Mouse (Mus musculus) spleen, postnatal 14 days (tissue): Measurements from ENCODE around the gene Lrba.

Experiments
- DNase-seq, 2 experiments: peaks; one replicate each; pipeline ENCODE4 v3.0.0; 2021 to 2022; ENCODE audit warnings: low spot score in 2 of 2

Lrba gene

DNA sequence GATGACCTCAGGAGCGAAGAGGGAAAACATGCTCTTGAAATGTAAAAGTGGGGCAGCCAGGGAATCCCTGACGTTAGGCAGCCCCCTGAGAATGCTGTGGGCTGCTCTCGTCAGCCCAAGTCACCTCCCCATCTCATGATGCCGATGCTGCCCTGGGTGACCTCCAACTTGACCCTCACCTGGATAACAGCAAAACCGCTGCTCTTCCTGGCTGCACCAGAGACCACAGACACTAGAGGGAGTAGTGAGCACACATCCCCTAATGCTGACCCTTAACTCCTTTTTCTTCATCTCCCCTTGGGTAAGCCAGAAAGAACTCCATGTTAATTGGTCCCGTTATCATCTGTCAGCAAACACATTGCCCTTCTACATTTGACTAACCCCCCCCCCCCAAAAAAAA, 572.2 kb downstream of the Lrba start:
- no peak for DNase-seq

DNA sequence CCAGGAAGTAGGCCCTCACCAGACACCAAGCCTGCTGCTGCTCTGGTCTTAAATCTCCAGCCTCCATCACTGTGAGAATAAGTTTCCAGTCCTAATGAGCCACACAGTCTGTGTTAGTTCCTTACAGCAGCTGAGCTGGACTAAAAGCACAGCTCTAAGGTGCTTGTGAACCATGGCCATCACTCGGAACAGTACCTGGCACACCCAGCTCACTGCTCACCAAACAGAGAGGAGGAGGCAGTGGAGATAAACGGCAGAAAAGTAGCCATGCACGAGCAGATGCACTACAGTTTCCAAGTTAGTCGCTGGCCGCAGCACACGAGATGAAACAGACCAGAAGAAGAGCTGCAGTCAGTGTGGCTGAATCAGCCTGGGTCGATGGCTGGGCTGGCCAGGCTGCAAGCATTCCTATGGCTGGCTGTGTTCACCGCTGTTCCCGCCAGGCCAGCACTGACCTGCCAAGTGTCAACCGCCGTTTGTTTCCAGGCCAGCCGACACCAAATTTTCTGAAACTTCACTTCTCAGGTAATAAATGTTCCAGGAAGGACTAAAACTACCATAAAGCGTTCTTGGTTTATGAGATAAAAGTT, 573.5 kb downstream of the Lrba start:
- no peak for DNase-seq

DNA sequence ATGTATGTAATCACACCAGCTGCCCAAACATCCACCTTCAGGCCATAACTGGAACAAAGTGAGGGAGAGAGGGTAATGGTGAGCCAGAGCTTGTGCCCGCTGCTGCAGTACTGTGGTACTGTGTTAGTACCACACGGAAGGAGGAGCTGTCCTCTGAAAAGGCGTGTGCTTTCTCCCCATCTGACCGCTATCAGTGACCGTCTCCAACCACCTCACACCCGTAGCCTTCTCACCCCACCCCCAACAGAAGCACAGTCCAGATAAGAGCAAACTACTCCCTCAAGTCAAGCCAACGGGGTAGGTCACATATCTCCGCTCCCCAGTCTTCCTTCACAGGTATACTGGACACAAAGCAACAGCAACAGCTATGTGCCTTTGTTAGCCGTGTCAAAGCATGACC, 574.6 kb downstream of the Lrba start:
- DNase-seq = peak in 1 of 2 experiments; percentile 8

DNA sequence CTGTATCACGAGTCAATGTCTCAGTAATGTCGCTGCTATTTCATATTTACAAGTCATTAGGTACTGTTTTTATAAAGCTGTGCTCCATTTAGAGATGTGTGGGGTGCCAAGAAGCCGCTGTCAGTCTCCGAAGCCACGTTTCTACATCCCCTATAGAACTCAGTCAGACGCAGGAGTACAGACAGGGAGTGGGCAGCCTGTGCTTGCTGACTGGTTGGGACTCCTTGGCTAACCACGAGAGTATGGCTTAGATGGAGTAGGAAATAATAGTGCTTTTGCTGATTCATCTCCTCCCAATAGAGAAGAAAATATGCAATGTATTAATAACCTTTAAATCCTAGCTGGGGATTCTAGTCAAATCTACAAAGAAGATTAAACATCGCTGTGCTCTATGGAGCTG, 576.4 kb downstream of the Lrba start:
- no peak for DNase-seq

DNA sequence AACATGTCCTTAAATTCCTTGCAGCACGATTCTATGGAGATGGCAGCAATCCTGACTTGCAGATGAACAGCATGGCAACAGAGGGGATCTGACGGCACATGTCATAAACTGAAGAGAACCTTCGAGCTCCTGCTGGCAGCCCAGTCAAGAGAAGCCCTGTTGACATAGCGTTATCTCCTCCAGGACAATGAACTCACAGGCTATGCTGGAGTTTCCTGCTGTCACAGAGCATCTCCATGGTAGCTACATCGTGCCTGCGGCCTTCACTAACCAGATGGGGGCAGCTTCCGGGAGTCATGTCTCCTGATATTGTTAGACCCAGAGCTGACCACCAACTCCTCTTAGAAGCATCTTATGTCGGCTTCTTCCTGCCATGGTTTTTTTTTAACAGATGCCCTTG, 578.3 kb downstream of the Lrba start:
- DNase-seq = no peak

DNA sequence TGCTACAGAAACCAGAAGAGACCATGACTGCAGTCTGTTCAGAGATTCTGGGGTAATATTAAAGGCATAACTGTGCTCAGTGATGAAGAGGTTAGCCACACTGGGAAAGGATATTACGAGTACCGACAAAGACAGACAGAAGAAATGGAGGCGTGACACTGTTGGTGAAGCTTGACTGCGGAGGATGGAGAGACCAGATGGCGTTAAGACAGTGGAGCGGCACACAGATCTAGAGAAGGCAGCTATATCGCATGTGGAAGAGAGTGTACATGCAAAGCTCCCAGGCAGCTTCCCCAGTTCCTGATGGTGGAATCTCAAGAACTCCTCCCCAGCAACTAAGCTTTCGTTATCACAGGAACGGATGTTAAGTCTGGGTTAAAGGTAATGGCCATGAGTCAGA, 579.8 kb downstream of the Lrba start:
- no peak for DNase-seq

DNA sequence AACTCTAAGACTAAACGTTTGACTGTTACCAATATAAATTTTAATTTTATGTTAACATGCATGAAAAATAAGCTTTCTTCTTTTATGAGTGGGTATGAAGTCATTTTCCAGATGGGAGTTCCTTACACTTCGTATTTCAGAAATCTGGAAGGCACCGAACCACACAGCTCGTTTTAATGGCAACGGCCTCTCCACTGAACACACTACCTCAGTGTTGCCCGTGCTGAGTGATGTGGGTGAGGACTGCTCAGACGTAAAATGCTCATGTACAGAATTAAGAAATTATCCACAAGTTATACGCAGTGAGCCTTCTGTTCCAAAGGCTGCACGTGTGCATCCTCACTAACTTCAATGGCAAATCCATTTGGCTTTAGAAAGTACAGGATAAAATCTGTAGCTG, 582.4 kb downstream of the Lrba start:
- no peak for DNase-seq

DNA sequence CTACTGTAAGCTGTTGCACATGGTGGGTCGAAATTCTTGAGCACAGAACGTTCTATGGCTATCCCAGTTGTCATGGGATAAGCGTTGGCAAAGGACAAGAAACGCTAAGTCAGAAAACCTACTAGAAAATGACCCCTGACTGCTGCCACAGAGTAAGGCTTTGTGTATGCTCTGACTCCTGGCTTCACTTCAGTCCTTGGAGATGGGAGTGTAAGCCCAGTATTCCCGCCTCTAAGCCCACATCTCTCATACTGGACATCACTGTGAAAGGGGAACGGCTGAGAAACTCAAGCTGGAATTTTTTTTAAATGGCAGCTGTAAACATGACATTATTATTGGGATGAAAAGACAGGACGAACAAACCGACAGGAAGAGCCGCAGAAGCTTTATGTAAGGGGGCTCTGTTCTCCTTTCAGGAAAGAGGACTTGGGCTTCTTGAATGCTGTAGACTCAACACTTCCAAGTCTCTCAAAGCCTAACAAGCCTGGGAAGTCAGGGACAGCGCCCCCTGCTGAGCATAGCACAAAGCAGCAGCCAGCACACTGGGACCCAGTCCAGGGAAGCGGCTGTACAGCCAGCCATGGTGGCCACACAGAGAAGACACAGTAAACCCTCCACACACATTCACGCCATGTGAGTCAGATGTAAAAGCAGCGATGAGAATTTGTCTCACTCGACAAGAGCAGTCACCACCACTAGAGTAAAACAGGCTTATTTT, 583.4 kb downstream of the Lrba start:
- peak in 1 of 2 experiments; percentile 24 for DNase-seq

DNA sequence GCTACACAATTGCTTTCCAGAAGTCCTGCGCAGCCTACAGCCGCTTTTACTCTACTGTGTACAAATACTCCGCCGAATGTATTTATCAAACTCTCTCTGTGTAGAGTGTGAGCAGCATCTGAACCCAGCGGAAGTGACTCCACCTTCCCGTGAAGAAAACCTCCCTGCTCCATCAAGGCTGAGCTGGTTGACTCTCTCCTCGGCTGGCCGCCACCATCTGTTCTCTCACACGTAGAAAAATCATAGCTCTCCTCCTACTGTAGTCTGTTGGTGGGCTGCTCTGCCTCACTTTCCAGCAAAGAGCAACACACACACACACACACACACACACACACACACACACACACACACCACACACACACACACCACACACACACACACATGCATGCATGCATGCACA, 584.7 kb downstream of the Lrba start:
- no peak for DNase-seq

DNA sequence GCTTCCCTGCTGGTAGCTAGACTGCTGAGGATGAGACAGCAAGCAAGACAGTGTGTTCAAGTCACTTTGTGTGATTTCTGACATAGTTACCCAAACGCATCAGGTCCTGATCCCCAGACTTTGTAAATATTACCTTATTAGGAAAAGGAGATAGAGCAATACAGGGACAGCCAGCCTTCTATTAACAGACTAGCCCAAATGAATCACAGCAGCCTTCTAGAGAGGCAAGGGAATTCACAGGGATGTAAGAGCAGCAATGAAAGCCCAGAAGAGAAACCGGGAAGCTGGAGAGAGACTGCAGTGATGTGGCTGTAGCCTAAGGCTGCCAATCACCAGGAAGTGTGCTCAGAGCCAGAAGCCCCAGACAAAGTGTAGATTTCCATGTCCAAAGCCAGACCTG, 585.2 kb downstream of the Lrba start:
- DNase-seq = no peak

DNA sequence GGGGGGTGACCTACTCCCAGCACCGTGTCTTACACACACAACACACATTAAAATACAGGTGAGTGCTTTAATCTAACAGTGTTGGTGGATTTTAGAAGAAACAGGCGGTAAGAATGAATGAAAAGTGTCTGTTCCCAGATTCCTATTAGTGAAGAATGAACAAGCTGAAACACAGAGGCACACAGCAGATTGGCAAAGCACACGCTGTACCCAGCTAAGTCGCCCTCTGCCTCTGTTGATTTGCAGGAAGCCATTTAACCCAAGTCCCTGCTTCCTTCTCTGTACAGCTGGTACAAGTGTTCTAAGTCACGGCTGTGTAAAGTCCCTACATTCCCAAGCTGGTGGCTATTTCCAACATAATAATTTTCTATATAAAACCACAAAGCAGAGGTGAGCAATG, 586.4 kb downstream of the Lrba start:
- no peak for DNase-seq

DNA sequence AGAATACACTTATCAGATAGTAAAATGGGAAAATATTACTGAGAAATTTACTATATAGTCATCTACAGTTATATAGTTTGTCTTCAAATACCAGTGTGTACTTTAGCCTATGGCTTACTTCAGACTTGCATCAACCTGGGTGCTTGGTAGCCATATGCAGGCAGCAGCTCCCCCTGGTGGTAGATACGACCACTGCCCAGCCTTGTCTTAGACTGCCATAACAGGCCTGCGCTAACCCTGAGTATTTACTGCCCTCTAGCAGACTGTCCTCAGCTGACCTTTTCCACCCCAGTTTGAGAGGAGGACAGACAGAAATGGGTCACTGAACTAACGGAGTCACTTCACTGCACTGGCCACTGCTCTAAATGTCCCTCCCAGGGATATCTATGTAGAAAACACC, 588.2 kb downstream of the Lrba start:
- DNase-seq = peak; percentile 49 to 70

DNA sequence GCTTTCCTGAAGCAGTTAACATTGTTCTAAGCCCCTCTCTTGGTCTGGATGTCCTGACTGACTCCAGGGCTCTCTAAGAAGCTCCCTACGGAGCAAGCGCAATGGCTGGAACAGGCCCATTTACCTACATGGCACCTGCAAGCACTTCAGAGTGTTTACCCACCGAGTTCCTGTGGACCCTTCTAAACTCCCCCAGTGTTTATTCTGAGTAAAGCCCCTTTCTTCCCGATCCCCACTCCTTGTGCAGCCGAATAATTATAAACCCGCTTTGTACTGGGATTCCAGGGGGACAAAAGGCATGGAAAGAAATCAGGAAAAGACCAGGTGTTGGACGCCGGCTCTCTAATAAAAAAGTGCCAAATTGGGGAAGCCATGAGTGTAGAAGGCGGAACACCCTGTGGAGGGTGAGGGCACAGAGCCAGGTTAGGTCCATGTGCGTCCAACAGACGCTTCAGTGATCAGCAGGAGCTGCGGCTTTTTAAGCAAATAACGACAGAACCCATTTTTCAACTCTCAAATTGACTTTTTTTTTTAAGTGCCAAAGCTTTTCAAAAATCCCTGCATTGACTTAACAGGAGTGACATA, 593.6 kb downstream of the Lrba start:
- no peak for DNase-seq

DNA sequence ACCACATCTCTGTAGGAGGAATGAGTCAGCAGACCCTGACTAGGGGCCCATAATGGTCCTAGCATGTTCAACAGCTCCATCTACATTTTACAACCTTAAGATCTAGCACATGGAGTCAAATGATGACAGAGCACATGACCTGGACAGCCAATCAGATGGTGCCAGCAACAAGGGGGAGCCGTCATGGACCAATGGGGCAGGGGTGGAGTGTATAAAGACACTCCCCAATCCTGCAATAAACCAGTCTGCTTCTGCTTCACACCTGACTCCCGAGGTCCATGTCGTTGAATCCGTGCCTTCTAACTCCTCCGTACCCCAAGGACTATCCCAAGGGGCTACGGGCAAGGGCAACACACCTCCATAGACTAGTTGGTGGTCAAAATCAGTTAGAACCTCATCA, 594.9 kb downstream of the Lrba start:
- DNase-seq = no peak

DNA sequence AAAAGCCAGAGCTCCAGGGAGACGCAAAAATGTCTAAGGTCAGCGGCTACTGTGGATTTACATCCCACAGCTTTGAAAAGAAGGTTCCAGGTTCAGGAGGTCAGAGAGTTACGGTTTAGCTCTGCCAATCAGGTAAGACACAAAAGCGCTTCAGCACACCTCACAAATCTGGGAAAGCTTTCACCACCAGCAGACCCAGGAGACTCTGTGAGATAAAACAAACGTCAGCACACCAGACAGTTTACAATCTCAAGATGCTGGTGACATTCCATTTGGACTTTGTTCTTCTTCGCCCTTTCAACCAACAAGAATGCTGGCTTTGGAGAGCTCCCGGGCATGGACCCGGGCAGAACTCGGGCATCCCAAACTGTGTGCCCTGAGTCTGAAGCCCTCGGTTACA, 595.9 kb downstream of the Lrba start:
- DNase-seq = no peak

DNA sequence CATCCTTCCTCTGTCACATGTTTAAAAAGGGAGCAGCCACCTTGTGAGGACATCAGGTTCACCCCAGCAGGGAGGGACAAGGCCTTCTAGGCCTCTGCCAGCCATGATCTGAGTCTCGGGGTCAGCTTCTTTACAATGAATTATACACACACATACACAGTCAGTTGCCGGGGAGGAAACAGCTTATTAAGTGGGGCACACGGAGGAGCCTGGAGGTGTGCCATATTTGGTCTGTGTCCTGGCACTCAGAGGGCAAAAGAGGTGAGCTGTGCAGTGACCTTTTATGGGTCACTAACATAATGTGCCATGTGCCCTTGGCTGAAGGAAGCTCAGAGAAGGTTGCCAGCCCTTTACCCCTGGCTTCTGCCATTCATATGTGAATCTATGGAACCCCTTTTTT, 596.9 kb downstream of the Lrba start:
- DNase-seq = no peak

DNA sequence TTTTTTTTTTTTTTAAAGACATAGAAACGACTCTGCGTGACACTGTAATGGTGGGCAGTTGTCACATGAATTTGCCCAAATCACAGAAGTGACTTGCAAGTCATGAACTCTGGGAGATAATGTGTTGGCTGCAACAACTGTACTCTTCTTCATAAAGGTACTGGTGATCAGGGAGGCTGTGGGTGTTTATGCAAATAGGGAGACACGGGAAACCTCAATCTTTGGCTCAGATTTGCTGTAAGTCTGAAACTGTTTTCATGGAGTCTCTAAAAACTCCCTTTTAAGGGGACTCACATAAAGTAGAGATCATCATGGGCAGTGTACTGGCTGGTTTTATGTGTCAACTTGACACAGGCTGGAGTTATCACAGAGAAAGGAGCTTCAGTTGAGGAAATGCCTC, 603.0 kb downstream of the Lrba start:
- no peak for DNase-seq

DNA sequence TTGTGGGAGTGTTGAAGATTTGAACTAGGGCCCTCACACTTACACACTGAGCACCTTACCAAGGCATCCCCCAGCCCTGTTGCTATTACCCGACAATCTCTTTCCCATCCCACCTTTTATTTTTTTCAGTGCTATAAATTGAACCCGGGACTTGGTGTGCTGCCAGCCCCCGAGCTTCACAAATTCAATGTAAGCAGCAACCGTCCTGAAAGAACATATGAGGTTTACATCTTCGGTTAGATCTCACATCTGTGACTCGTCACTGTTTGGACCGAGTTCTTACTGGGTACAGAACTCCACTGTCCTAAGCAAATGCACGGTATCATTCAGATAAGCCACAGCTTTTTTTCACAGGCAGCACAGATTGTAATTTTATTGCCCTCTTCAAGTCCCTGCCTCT, 607.6 kb downstream of the Lrba start:
- DNase-seq = no peak
